Mouse (Mus musculus) midbrain, embryonic 12.5 days (tissue): ENCODE results near the gene Eda2r. TPM values are rescaled to one million over a fixed set of nuclear protein-coding genes. Genes with fewer than 3 reads are reported as not detected.

Experiments used
- ATAC-seq: fragments of 200-750 bp; cut with Nextera tagmentation; 2 replicates; pipeline ENCODE4 v1.8.0; 2017; ENCODE audit warnings: low read depth, moderate TSS enrichment, moderate library complexity; ENCODE audit not compliant: low FRiP score
- H3K27ac ChIP-seq: fragments of 300-500 bp; sonication (generic); replicated peaks from 2 replicates; pipeline ENCODE4 v1.5.1; 2016; ENCODE audit warnings: mild to moderate bottlenecking
- H3K27me3 ChIP-seq: fragments of 300-500 bp; sonication (generic); 2 replicates; pipeline ENCODE4 v1.6.1; 2016; ENCODE audit warnings: mild to moderate bottlenecking
- H3K36me3 ChIP-seq: fragments of 300-500 bp; sonication (generic); 2 replicates; pipeline ENCODE4 v1.6.1; 2016
- H3K4me1 ChIP-seq: fragments of 300-500 bp; sonication (generic); 2 replicates; pipeline ENCODE4 v1.6.1; 2016
- H3K4me2 ChIP-seq: fragments of 300-500 bp; sonication (generic); replicated peaks from 2 replicates; pipeline ENCODE4 v1.6.1; 2016; ENCODE audit warnings: mild to moderate bottlenecking, moderate library complexity
- H3K4me3 ChIP-seq: fragments of 300-500 bp; sonication (generic); 2 replicates; pipeline ENCODE4 v1.5.1; 2016; ENCODE audit warnings: mild to moderate bottlenecking
- H3K9ac ChIP-seq: fragments of 300-500 bp; sonication (generic); replicated peaks from 2 replicates; pipeline ENCODE4 v1.6.1; 2016; ENCODE audit warnings: mild to moderate bottlenecking, moderate library complexity
- H3K9me3 ChIP-seq: fragments of 300-500 bp; sonication (generic); 2 replicates; pipeline ENCODE4 v1.6.1; 2016; ENCODE audit warnings: mild to moderate bottlenecking
- WGBS: fragments of 180-500 bp; shearing (Covaris S2); methylation state at CpG from one replicate; pipeline ENCODE4 v1.1.7; 2016; 5-methylcytosine and 5-hydroxymethylcytosine counted together
- polyA plus RNA-seq: library from polyadenylated mRNA; unstranded; fragments of >200 nt; fragmentation: Nextera tagmentation; extraction: Ambion mirVana; gene quantifications from 2 replicates; pipeline ENCODE4 v1.2.1, GENCODE M21; 2016

The Eda2r gene
- 1.2 TPM in 2 replicates for polyA plus RNA-seq

DNA sequence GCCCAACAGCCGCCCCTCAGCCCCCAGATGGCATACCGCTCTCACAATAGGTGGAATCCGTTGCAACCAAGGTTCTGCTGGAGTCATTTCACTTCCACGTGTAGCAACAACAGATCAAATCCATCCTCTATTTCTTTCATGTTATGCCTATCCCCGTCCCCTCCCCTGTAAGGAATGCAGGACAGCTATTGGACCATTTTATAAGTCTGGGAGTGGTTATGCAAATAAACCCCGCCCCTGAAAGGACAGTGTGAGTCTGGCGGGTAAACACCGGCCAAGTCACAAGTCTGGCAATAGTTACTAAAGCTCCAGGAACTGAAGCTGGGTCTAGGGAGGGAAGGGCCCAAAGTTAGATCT lies at the start of gene Eda2r:
Gene Eda2r, minus strand, starts transcription at position 152 of the 357 bp plus-strand sequence.
- H3K27me3 ChIP-seq: no peaks in the 10 kb centered on the region
- peak within 1 kb of the TSS; percentile 30 for H3K4me3 ChIP-seq
- ATAC-seq: peak; percentile 98
- no peaks in the 10 kb centered on the region for H3K4me1 ChIP-seq
- no peak within 1 kb of the TSS for H3K27ac ChIP-seq
- no peaks in the 10 kb centered on the region for H3K36me3 ChIP-seq
- peak within 1 kb of the TSS; percentile 48 for H3K4me2 ChIP-seq
- H3K9me3 ChIP-seq: no peaks in the 10 kb centered on the region
- no peak within 1 kb of the TSS for H3K9ac ChIP-seq
- 25% methylated on average over 8 of the region's 8 CpGs for WGBS

- H3K4me2 ChIP-seq: no peak overlapping the region
- H3K9ac ChIP-seq: no peak overlapping the region
- no peaks in the 10 kb centered on the region for H3K4me1 ChIP-seq
- ATAC-seq: no peak
- no peaks in the 10 kb centered on the region for H3K36me3 ChIP-seq
- no peak overlapping the region for H3K4me3 ChIP-seq
- 84% methylated on average over 2 of the region's 2 CpGs for WGBS
- no peaks in the 10 kb centered on the region for H3K9me3 ChIP-seq
- no peak overlapping the region for H3K27ac ChIP-seq
- H3K27me3 ChIP-seq: no peaks in the 10 kb centered on the region
Observed at GRCm38 (mm10) chrX:97397872-97398271, 20.9 kb upstream of the Eda2r start.

DNA sequence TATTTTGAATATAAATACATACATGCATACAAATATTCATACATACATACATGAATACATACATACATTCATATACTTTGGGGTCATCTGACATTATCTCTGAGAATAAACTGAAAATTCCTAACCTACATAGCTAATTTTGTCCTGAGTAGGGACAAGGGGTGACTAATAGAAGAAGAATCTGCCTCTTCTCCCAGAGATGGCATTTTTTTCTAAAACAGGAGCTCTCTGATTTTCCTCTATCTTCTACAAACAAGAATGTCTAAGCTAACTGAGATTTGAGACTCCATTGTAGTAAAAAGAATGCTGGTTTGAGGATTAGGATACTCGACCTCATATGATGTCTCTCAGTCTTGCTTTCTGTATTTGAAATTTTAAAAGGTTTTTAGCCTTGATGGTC lies 1.1 kb upstream of the Eda2r start:
- H3K4me1 ChIP-seq: no peaks in the 10 kb centered on the region
- H3K4me3 ChIP-seq: no peak overlapping the region
- H3K9me3 ChIP-seq: no peaks in the 10 kb centered on the region
- no peak overlapping the region for H3K27ac ChIP-seq
- WGBS: 68% methylated on average over 1 of the region's 1 CpGs
- H3K27me3 ChIP-seq: no peaks in the 10 kb centered on the region
- no peak overlapping the region for H3K9ac ChIP-seq
- H3K36me3 ChIP-seq: no peaks in the 10 kb centered on the region
- no peak for ATAC-seq
- H3K4me2 ChIP-seq: no peak overlapping the region

GRCm38 (mm10) chrX:97376321-97377064 lies 523 bp downstream of the Eda2r start:
- H3K27ac ChIP-seq: no peak overlapping the region
- no peaks in the 10 kb centered on the region for H3K4me1 ChIP-seq
- H3K36me3 ChIP-seq: no peaks in the 10 kb centered on the region
- peak overlapping the region; percentile 30 for H3K4me3 ChIP-seq
- H3K9me3 ChIP-seq: no peaks in the 10 kb centered on the region
- peak overlapping the region; percentile 48 for H3K4me2 ChIP-seq
- ATAC-seq: peak; percentile 82
- no peaks in the 10 kb centered on the region for H3K27me3 ChIP-seq
- no peak overlapping the region for H3K9ac ChIP-seq
- WGBS: 34% methylated on average over 15 of the region's 15 CpGs

DNA sequence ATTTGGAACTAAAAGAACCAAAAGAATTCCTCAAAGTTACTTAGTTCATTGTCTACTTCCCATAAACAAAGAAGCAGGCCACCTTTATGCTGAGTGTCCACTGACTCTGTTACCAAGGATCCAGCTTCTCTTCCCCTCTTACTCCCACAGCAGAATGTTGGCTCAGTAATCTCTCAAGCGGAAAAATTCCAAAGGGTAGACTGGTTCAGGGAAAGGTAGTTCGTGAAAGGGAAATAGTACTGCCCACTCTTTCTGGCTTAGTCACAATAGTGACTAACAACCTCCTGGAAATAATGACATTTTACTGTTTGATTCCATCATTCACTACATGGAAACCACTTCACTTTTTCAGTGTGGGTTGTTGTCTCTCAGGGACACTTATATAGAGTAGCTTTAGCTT lies 4.2 kb downstream of the Eda2r start:
- no peak for ATAC-seq
- Histone ChIP-seq H3K4me3 (no peak overlapping the region), H3K9ac (no peak overlapping the region), H3K27ac (no peak overlapping the region), H3K4me2 (no peak overlapping the region), H3K9me3 (no peaks in the 10 kb centered on the region), H3K36me3 (no peaks in the 10 kb centered on the region), H3K4me1 (no peaks in the 10 kb centered on the region), H3K27me3 (no peaks in the 10 kb centered on the region)
- 60% methylated on average over 2 of the region's 2 CpGs for WGBS

- WGBS: 76% methylated on average over 1 of the region's 1 CpGs
Observed at GRCm38 (mm10) chrX:97369206-97369605, 7.8 kb downstream of the Eda2r start.

GRCm38 (mm10) chrX:97368741-97369140 lies 8.3 kb downstream of the Eda2r start:
- H3K4me1 ChIP-seq: no peaks in the 10 kb centered on the region
- WGBS: 81% methylated on average over 2 of the region's 2 CpGs
- no peaks in the 10 kb centered on the region for H3K27me3 ChIP-seq
- no peak for ATAC-seq
- H3K36me3 ChIP-seq: no peaks in the 10 kb centered on the region
- H3K27ac ChIP-seq: no peak overlapping the region
- H3K9ac ChIP-seq: no peak overlapping the region
- no peak overlapping the region for H3K4me2 ChIP-seq
- H3K4me3 ChIP-seq: no peak overlapping the region
- H3K9me3 ChIP-seq: no peaks in the 10 kb centered on the region

More at GRCm38 (mm10) chrX:97369206-97369605, 7.8 kb downstream of the Eda2r start:
- Histone ChIP-seq H3K4me3 (no peak overlapping the region), H3K9ac (no peak overlapping the region), H3K4me1 (no peaks in the 10 kb centered on the region), H3K27ac (no peak overlapping the region), H3K27me3 (no peaks in the 10 kb centered on the region), H3K4me2 (no peak overlapping the region), H3K9me3 (no peaks in the 10 kb centered on the region), H3K36me3 (no peaks in the 10 kb centered on the region)
- no peak for ATAC-seq

DNA sequence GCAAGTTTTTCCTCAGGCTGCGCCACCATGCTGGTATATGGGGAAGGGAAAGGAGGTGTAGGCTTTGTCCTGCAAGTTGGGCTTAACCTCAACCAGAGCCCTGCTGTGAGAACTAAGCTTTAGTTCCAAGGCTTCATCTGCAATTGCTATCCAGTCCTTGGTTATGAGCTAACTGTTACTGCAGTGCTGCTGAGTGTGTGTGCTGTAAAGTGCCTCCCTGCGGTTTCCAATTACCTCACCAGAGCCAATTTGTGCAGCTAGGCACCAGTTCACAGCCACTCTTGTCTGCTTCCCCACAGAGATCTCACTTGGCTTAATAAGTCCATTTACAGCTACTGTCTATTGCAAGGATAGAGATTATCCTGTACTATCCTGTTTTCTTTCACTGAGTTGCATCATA lies 16.1 kb downstream of the Eda2r start:
- H3K4me1 ChIP-seq: no peaks in the 10 kb centered on the region
- WGBS: 34% methylated on average over 2 of the region's 2 CpGs
- H3K27ac ChIP-seq: no peak overlapping the region
- no peak overlapping the region for H3K4me3 ChIP-seq
- no peaks in the 10 kb centered on the region for H3K27me3 ChIP-seq
- H3K4me2 ChIP-seq: no peak overlapping the region
- no peak overlapping the region for H3K9ac ChIP-seq
- H3K36me3 ChIP-seq: no peaks in the 10 kb centered on the region
- no peak for ATAC-seq
- H3K9me3 ChIP-seq: no peaks in the 10 kb centered on the region

- Histone ChIP-seq H3K4me1 (no peaks in the 10 kb centered on the region), H3K9ac (no peak overlapping the region), H3K27me3 (no peaks in the 10 kb centered on the region), H3K4me3 (no peak overlapping the region), H3K4me2 (no peak overlapping the region), H3K9me3 (no peaks in the 10 kb centered on the region), H3K27ac (no peak overlapping the region), H3K36me3 (no peaks in the 10 kb centered on the region)
- no peak for ATAC-seq
Observed at GRCm38 (mm10) chrX:97327891-97328290, 49.1 kb downstream of the Eda2r start.
